Mouse (Mus musculus) liver, embryonic 11.5 days (tissue): ENCODE data around the gene Dand5. TPM values are rescaled to one million over a fixed set of nuclear protein-coding genes. Genes with fewer than 3 reads are reported as not detected.

Experiments
- ATAC-seq: fragments of 200-750 bp; cut with Nextera tagmentation; replicated peaks from 2 replicates; pipeline ENCODE4 v1.8.0; 2017; ENCODE audit warnings: moderate number of reproducible peaks, mild to moderate bottlenecking, moderate TSS enrichment, moderate library complexity; ENCODE audit not compliant: low FRiP score
- DNase-seq: peaks from one replicate; pipeline ENCODE4 v3.0.0-alpha.2; 2017; ENCODE audit warnings: low spot score
- H3K27ac ChIP-seq: fragments of 300-500 bp; sonication (generic); 2 replicates; pipeline ENCODE4 v1.5.1; 2014; ENCODE audit warnings: mild to moderate bottlenecking, low read depth, low read length, control low read depth
- H3K27me3 ChIP-seq: fragments of 300-500 bp; sonication (generic); replicated peaks from 2 replicates; pipeline ENCODE4 v1.6.1; 2014; ENCODE audit warnings: low read length, mixed read lengths; ENCODE audit not compliant: control insufficient read depth, insufficient read depth
- H3K36me3 ChIP-seq: fragments of 300-500 bp; sonication (generic); 2 replicates; pipeline ENCODE4 v1.6.1; 2014; ENCODE audit warnings: mild to moderate bottlenecking, low read length, moderate library complexity, mixed read lengths; ENCODE audit not compliant: control insufficient read depth, insufficient read depth
- H3K4me1 ChIP-seq: fragments of 300-500 bp; sonication (generic); replicated peaks from 2 replicates; pipeline ENCODE4 v1.6.1; 2014; ENCODE audit warnings: low read length, mixed read lengths; ENCODE audit not compliant: control insufficient read depth, insufficient read depth
- H3K4me2 ChIP-seq: fragments of 300-500 bp; sonication (generic); 2 replicates; pipeline ENCODE4 v1.6.1; 2014; ENCODE audit warnings: mild to moderate bottlenecking, control low read depth, moderate library complexity
- H3K4me3 ChIP-seq: fragments of 300-500 bp; sonication (generic); 2 replicates; pipeline ENCODE4 v1.5.1; 2014; ENCODE audit warnings: low read depth, low read length, control low read depth
- H3K9ac ChIP-seq: fragments of 300-500 bp; sonication (generic); 2 replicates; pipeline ENCODE4 v1.6.1; 2014; ENCODE audit warnings: low read depth, low read length, control low read depth
- H3K9me3 ChIP-seq: fragments of 300-500 bp; sonication (generic); 2 replicates; pipeline ENCODE4 v1.6.1; 2016; ENCODE audit warnings: low read length, inconsistent platforms, mixed read lengths; ENCODE audit not compliant: control insufficient read depth
- WGBS: fragments of 180-500 bp; shearing (Covaris S2); extraction: QIAGEN DNeasy Blood & Tissue Kit; methylation state at CpG from one replicate; pipeline ENCODE4 v1.1.7; 2014; 5-methylcytosine and 5-hydroxymethylcytosine counted together
- polyA plus RNA-seq: library from polyadenylated mRNA; unstranded; fragments of >200 nt; fragmentation: Nextera tagmentation; extraction: Ambion mirVana; gene quantifications from 2 replicates; pipeline ENCODE4 v1.2.1, GENCODE M21; 2014

Gene Dand5
- polyA plus RNA-seq, 1 experiment from 2014 or later: 4.5 TPM

- Histone ChIP-seq H3K36me3 (no peaks in the 10 kb centered on the region), H3K4me1 (peaks cover 6% of the 10 kb centered on the region; the same call in 1 of the 2 replicates), H3K9ac (no peak overlapping the region), H3K27me3 (peaks cover 91% of the 10 kb centered on the region), H3K4me2 (no peak overlapping the region), H3K27ac (no peak overlapping the region), H3K4me3 (no peak overlapping the region), H3K9me3 (no peaks in the 10 kb centered on the region)
- DNase-seq (no peak), ATAC-seq (no peak)
- 0% methylated on average over 2 of the region's 3 CpGs for WGBS
These were observed 50.0 kb downstream of the Dand5 start for GRCm38 (mm10) chr8:84772628-84773027.

GRCm38 (mm10) chr8:84771941-84772378 lies 50.7 kb downstream of the Dand5 start:
- no peak for ATAC-seq
- H3K36me3 ChIP-seq: no peaks in the 10 kb centered on the region
- H3K27ac ChIP-seq: no peak overlapping the region
- 4% methylated on average over 34 of the region's 34 CpGs for WGBS
- peaks cover 90% of the 10 kb centered on the region for H3K27me3 ChIP-seq
- no peaks in the 10 kb centered on the region for H3K9me3 ChIP-seq
- DNase-seq: no peak
- H3K4me3 ChIP-seq: no peak overlapping the region
- peaks cover 6% of the 10 kb centered on the region; the same call in 1 of the 2 replicates for H3K4me1 ChIP-seq
- H3K9ac ChIP-seq: no peak overlapping the region
- no peak overlapping the region for H3K4me2 ChIP-seq

GRCm38 (mm10) chr8:84771000-84771687 lies 51.5 kb downstream of the Dand5 start:
- Histone ChIP-seq H3K4me3 (no peak overlapping the region), H3K4me1 (peaks cover 6% of the 10 kb centered on the region; the same call in 1 of the 2 replicates), H3K9me3 (no peaks in the 10 kb centered on the region), H3K4me2 (no peak overlapping the region), H3K27ac (no peak overlapping the region), H3K9ac (no peak overlapping the region), H3K27me3 (peaks cover 89% of the 10 kb centered on the region), H3K36me3 (no peaks in the 10 kb centered on the region)
- WGBS: 40% methylated on average over 5 of the region's 5 CpGs
- ATAC-seq (no peak), DNase-seq (no peak)

- no peak overlapping the region for H3K27ac ChIP-seq
- no peak overlapping the region for H3K4me3 ChIP-seq
- H3K4me2 ChIP-seq: no peak overlapping the region
- H3K9me3 ChIP-seq: no peaks in the 10 kb centered on the region
- DNase-seq (no peak), ATAC-seq (no peak)
- H3K36me3 ChIP-seq: no peaks in the 10 kb centered on the region
- peaks cover 4% of the 10 kb centered on the region; the same call in 1 of the 2 replicates for H3K4me1 ChIP-seq
- WGBS: 49% methylated on average over 12 of the region's 12 CpGs
- no peak overlapping the region for H3K9ac ChIP-seq
- peaks cover 85% of the 10 kb centered on the region for H3K27me3 ChIP-seq
These were observed 52.3 kb downstream of the Dand5 start for GRCm38 (mm10) chr8:84770100-84770953.

GRCm38 (mm10) chr8:84769324-84769723 lies 53.3 kb downstream of the Dand5 start:
- H3K4me3 ChIP-seq: no peak overlapping the region
- H3K4me2 ChIP-seq: no peak overlapping the region

GRCm38 (mm10) chr8:84768343-84769095 lies 54.1 kb downstream of the Dand5 start:
- H3K4me1 ChIP-seq: no peaks in the 10 kb centered on the region
- WGBS: 85% methylated on average over 14 of the region's 14 CpGs

More at GRCm38 (mm10) chr8:84769324-84769723, 53.3 kb downstream of the Dand5 start:
- ATAC-seq (no peak), DNase-seq (no peak)
- H3K27me3 ChIP-seq: peaks cover 85% of the 10 kb centered on the region
- H3K9me3 ChIP-seq: no peaks in the 10 kb centered on the region
- WGBS: 84% methylated on average over 8 of the region's 8 CpGs
- no peak overlapping the region for H3K9ac ChIP-seq
- H3K27ac ChIP-seq: no peak overlapping the region
- H3K36me3 ChIP-seq: no peaks in the 10 kb centered on the region
- no peaks in the 10 kb centered on the region for H3K4me1 ChIP-seq

GRCm38 (mm10) chr8:84767221-84767620 lies 55.4 kb downstream of the Dand5 start:
- H3K9ac ChIP-seq: no peak overlapping the region
- no peak overlapping the region for H3K4me3 ChIP-seq
- DNase-seq (no peak), ATAC-seq (no peak)
- H3K9me3 ChIP-seq: no peaks in the 10 kb centered on the region
- H3K4me2 ChIP-seq: no peak overlapping the region
- no peaks in the 10 kb centered on the region for H3K4me1 ChIP-seq
- peaks cover 76% of the 10 kb centered on the region for H3K27me3 ChIP-seq
- 77% methylated on average over 10 of the region's 10 CpGs for WGBS
- no peak overlapping the region for H3K27ac ChIP-seq
- no peaks in the 10 kb centered on the region for H3K36me3 ChIP-seq

More at GRCm38 (mm10) chr8:84768343-84769095, 54.1 kb downstream of the Dand5 start:
- H3K27me3 ChIP-seq: peaks cover 84% of the 10 kb centered on the region
- no peaks in the 10 kb centered on the region for H3K9me3 ChIP-seq
- no peak overlapping the region for H3K4me3 ChIP-seq
- no peak overlapping the region for H3K27ac ChIP-seq
- no peak overlapping the region for H3K9ac ChIP-seq
- H3K4me2 ChIP-seq: no peak overlapping the region
- ATAC-seq (no peak), DNase-seq (no peak)
- no peaks in the 10 kb centered on the region for H3K36me3 ChIP-seq

GRCm38 (mm10) chr8:84766422-84766821 lies 56.2 kb downstream of the Dand5 start:
- 75% methylated on average over 9 of the region's 9 CpGs for WGBS
- Histone ChIP-seq H3K4me1 (no peaks in the 10 kb centered on the region), H3K36me3 (no peaks in the 10 kb centered on the region), H3K27ac (no peak overlapping the region), H3K4me2 (no peak overlapping the region), H3K9ac (no peak overlapping the region), H3K9me3 (no peaks in the 10 kb centered on the region), H3K4me3 (no peak overlapping the region), H3K27me3 (peaks cover 73% of the 10 kb centered on the region)
- DNase-seq (no peak), ATAC-seq (no peak)
